ENCODE assay signal across 11 mouse cellular contexts in the genomic region with DNA sequence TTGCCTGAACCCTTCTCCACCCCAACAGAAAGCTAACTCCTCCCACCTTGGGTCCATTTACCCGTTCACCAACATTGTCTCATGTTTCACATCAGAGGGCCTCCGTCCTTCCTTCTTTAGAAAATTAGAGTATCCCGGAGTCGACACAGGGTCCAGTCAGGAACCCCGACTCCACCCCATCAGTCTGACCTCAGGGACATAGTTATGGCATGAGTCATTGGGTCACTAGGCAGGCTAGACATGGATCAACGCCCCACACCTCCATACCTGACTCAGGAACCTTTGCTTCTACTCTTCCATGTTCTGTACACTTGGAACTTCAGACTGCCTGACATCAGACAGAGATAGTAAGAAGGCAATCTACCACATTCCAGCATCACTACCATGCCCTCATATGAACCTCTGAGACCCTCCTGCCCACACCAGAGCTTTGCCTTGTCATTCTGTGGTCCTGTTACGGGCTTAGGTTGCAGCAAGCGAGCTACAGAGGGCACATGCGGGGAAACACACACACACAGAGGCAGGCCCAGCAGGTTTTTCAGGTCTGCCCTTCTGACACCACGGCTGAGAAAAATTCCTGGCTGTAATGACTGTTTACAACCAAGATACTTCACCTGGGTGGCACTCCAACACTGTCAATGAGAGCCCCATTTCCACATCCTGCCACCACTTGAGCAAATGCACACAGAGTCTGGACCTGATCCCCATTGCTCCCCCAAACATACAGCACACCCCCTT. TPM values are rescaled to one million over a fixed set of nuclear protein-coding genes. Genes with fewer than 3 reads are reported as not detected.
DNase-seq lines count a peak whose midpoint lies in the region; ATAC-seq and TF ChIP-seq lines count a peak whose summit lies in the region.
"Had no signal": no experiment of that assay in that cellular context is flagged by ENCODE, and none has a peak within 500 bp of the region (broad histone marks: within the 10 kb centered on the region; RNA-seq: fewer than 3 reads in every experiment).

No protein-coding gene starts in this region.

- H3K4me1 ChIP-seq in intestine, embryonic 16.5 days (ENCODE audit: control insufficient read depth, insufficient read depth, low read length) = no peaks in the 10 kb centered on the region
- peaks cover 16% of the 10 kb centered on the region for H3K4me1 ChIP-seq in liver, embryonic 13.5 days (replicated peaks)
- H3K4me1 ChIP-seq: limb, embryonic 12.5 days had no signal

- H3K4me2 ChIP-seq in intestine, embryonic 16.5 days (ENCODE audit: low read depth, low read length) = 0 out of 2 replicates have a peak overlapping the region, but pooled peaks have one; percentile 12
- H3K4me2 ChIP-seq in liver, embryonic 13.5 days = peak overlapping the region; percentile 4; the same call in 1 of the 2 replicates
- H3K4me2 ChIP-seq in myocyte (ENCODE audit: low read depth) = peak overlapping the region; percentile 63
- H3K4me2 ChIP-seq: heart, embryonic 13.5 days; limb, embryonic 12.5 days had no signal

- no peaks in the 10 kb centered on the region for H3K9me3 ChIP-seq in intestine, embryonic 16.5 days (ENCODE audit: control insufficient read depth, low read length)
- H3K9me3 ChIP-seq in liver, embryonic 13.5 days (replicated peaks) = no peaks in the 10 kb centered on the region
- H3K9me3 ChIP-seq: heart, embryonic 13.5 days; limb, embryonic 12.5 days had no signal

- peak; percentile 78 for ATAC-seq in intestine, embryonic 16.5 days
- peak; percentile 21; the same call in 1 of the 2 replicates for ATAC-seq in liver, embryonic 13.5 days (ENCODE audit: low read depth)
- no peak for ATAC-seq in megakaryocyte progenitor cell, adult 5-6 weeks (replicated peaks; ENCODE audit: poor library complexity)
- ATAC-seq: forebrain, embryonic 14.5 days had no signal

- TF ChIP-seq POLR2A in myocyte (IDR thresholded peaks at IDR 0.05; ENCODE audit: insufficient read length, low read depth) = no peak

- no peak overlapping the region for H3K9ac ChIP-seq in intestine, embryonic 16.5 days (ENCODE audit: low read depth, low read length)
- peak overlapping the region; percentile 9; the same call in 1 of the 2 replicates for H3K9ac ChIP-seq in liver, embryonic 13.5 days
- H3K9ac ChIP-seq: heart, embryonic 13.5 days; limb, embryonic 12.5 days had no signal

- H3K79me2 ChIP-seq in myocyte (ENCODE audit: control insufficient read depth, insufficient read depth) = no peaks in the 10 kb centered on the region

- WGBS in intestine, embryonic 16.5 days = 43% methylated on average over 10 of the region's 10 CpGs
- 57% methylated on average over 10 of the region's 10 CpGs for WGBS in liver, embryonic 13.5 days (ENCODE audit: insufficient replicate concordance)

- H3K4me3 ChIP-seq in intestine, embryonic 16.5 days (ENCODE audit: low read length) = peak overlapping the region; percentile 22; the same call in 1 of the 2 replicates
- no peak overlapping the region for H3K4me3 ChIP-seq in liver, embryonic 13.5 days (replicated peaks)
- H3K4me3 ChIP-seq in myocyte = no peak overlapping the region
- H3K4me3 ChIP-seq: heart, embryonic 13.5 days; layer of hippocampus, adult 2 months; limb, embryonic 12.5 days had no signal

- H3K27ac ChIP-seq in intestine, embryonic 16.5 days (ENCODE audit: low read length) = peak overlapping the region; percentile 70
- peak overlapping the region; percentile 59 for H3K27ac ChIP-seq in liver, embryonic 13.5 days
- H3K27ac ChIP-seq: heart, embryonic 13.5 days; layer of hippocampus, adult 2 months; limb, embryonic 12.5 days had no signal

- H3ac ChIP-seq in myocyte (ENCODE audit: control insufficient read depth, insufficient read length) = no peak overlapping the region

- no peaks in the 10 kb centered on the region for H3K36me3 ChIP-seq in intestine, embryonic 16.5 days (ENCODE audit: control insufficient read depth, insufficient read depth, low read length)
- H3K36me3 ChIP-seq in liver, embryonic 13.5 days = no peaks in the 10 kb centered on the region
- no peaks in the 10 kb centered on the region for H3K36me3 ChIP-seq in myocyte (ENCODE audit: control insufficient read depth, insufficient read depth)
- H3K36me3 ChIP-seq: heart, embryonic 13.5 days had no signal

- DNase-seq in R1 (ENCODE audit: low read depth, low spot score) = peak; percentile 47
- DNase-seq in liver, embryonic 13.5 days = no peak
- DNase-seq in gastrocnemius, postnatal 4 days (ENCODE audit: low spot score in 2 of 2) = no peak
- DNase-seq in layer of hippocampus, adult 9-11 months = no peak

- no peaks in the 10 kb centered on the region for H3K27me3 ChIP-seq in intestine, embryonic 16.5 days (replicated peaks; ENCODE audit: control insufficient read depth, insufficient read depth, low read length)
- H3K27me3 ChIP-seq in liver, embryonic 13.5 days = no peaks in the 10 kb centered on the region
- no peaks in the 10 kb centered on the region for H3K27me3 ChIP-seq in myocyte (ENCODE audit: control insufficient read depth, insufficient read depth, insufficient read length)
- H3K27me3 ChIP-seq: heart, embryonic 13.5 days; limb, embryonic 12.5 days had no signal

TF ChIP-seq in myocyte, 11 proteins besides CTCF, POLR2A, EP300 and RAD21:
- TF ChIP-seq MAX (IDR thresholded peaks at IDR 0.05; ENCODE audit: low read depth) (no peak), SRF (IDR thresholded peaks at IDR 0.05; ENCODE audit: control insufficient read depth, insufficient read length, low read depth) (no peak), POLR2AphosphoS2 (IDR thresholded peaks at IDR 0.05; ENCODE audit: insufficient read length, low read depth) (no peak), MYOD1 (IDR thresholded peaks at IDR 0.05; ENCODE audit: control insufficient read depth in 1 of 3, insufficient read length in 2 of 3, low read depth in 2 of 3) (no peak), CEBPB (IDR thresholded peaks at IDR 0.05; ENCODE audit: insufficient read depth, poor library complexity, severe bottlenecking) (no peak), TCF12 (IDR thresholded peaks at IDR 0.05; ENCODE audit: insufficient read depth, poor library complexity, severe bottlenecking) (no peak), E2F4 (IDR thresholded peaks at IDR 0.05; ENCODE audit: insufficient read depth) (no peak), USF1 (IDR thresholded peaks at IDR 0.05; ENCODE audit: low read depth) (no peak), MYOG (IDR thresholded peaks at IDR 0.05; ENCODE audit: control insufficient read depth in 1 of 3, insufficient read depth in 1 of 3, insufficient read length in 2 of 3, low read depth in 2 of 3) (no peak), REST (IDR thresholded peaks at IDR 0.05; ENCODE audit: insufficient read depth, insufficient read length) (no peak)

RNA-seq across cellular contexts. Expression of a gene that starts 10.5 kb away (rescaled TPM):
- 9.2 and 12.0 TPM in 2 replicates for polyA plus RNA-seq in intestine, embryonic 16.5 days (2015; fragmentation: Nextera tagmentation; extraction: Ambion mirVana)
- 1.7 TPM in 2 replicates for polyA plus RNA-seq in liver, embryonic 13.5 days (2015; fragmentation: Nextera tagmentation; extraction: Ambion mirVana)
- 2.4 TPM for polyA plus RNA-seq in myocyte (2012; fragmentation: generic; extraction: Trizol)
- total RNA-seq in megakaryocyte progenitor cell, adult 5-6 weeks (2015) = 0.88 and 1.2 TPM in 2 replicates
- total RNA-seq in megakaryocyte progenitor cell, adult 5-6 weeks (2017) = 0.33 and 1.1 TPM in 2 replicates
- 1 to 10 TPM; 2.7 to 4.0 TPM for total RNA-seq in gastrocnemius, postnatal 4 days (2021)

RNA-seq across cellular contexts. Expression of a gene that starts 12.0 kb away (rescaled TPM):
- 59.7 and 60.8 TPM in 2 replicates for polyA plus RNA-seq in intestine, embryonic 16.5 days (2015; fragmentation: Nextera tagmentation; extraction: Ambion mirVana)
- polyA plus RNA-seq in liver, embryonic 13.5 days (2015; fragmentation: Nextera tagmentation; extraction: Ambion mirVana) = 8.3 and 9.1 TPM in 2 replicates
- polyA plus RNA-seq in myocyte (2012; fragmentation: generic; extraction: Trizol) = 64.4 TPM
- total RNA-seq in megakaryocyte progenitor cell, adult 5-6 weeks (2015) = 11.1 and 15.3 TPM in 2 replicates
- 3.4 and 4.9 TPM in 2 replicates for total RNA-seq in megakaryocyte progenitor cell, adult 5-6 weeks (2017)
- total RNA-seq in gastrocnemius, postnatal 4 days (2021) = 10 to 100 TPM; 18.5 to 18.7 TPM

RNA-seq across cellular contexts. Expression of a gene that starts 18.2 kb away (rescaled TPM):
- 0.37 TPM in 1 of 2 replicates, not detected in the other for polyA plus RNA-seq in intestine, embryonic 16.5 days (2015; fragmentation: Nextera tagmentation; extraction: Ambion mirVana)
- polyA plus RNA-seq in liver, embryonic 13.5 days (2015; fragmentation: Nextera tagmentation; extraction: Ambion mirVana) = 0.25 TPM in 1 of 2 replicates, not detected in the other
- 0.64 TPM for polyA plus RNA-seq in myocyte (2012; fragmentation: generic; extraction: Trizol)
- 0.59 TPM in 1 of 2 replicates, not detected in the other for total RNA-seq in megakaryocyte progenitor cell, adult 5-6 weeks (2015)
- total RNA-seq in megakaryocyte progenitor cell, adult 5-6 weeks (2017) = not detected in 2 replicates
- total RNA-seq in gastrocnemius, postnatal 4 days (2021) = not detected
- total RNA-seq: layer of hippocampus, adult 2 months had no signal
- polyA plus RNA-seq: forebrain, embryonic 14.5 days; limb, embryonic 12.5 days had no signal

RNA-seq across cellular contexts. Expression of a gene that starts 22.1 kb away (rescaled TPM):
- 19.2 and 21.2 TPM in 2 replicates for polyA plus RNA-seq in intestine, embryonic 16.5 days (2015; fragmentation: Nextera tagmentation; extraction: Ambion mirVana)
- 8.9 and 10.1 TPM in 2 replicates for polyA plus RNA-seq in liver, embryonic 13.5 days (2015; fragmentation: Nextera tagmentation; extraction: Ambion mirVana)
- 31.9 TPM for polyA plus RNA-seq in myocyte (2012; fragmentation: generic; extraction: Trizol)
- 12.2 and 14.6 TPM in 2 replicates for total RNA-seq in megakaryocyte progenitor cell, adult 5-6 weeks (2015)
- 4.6 and 7.1 TPM in 2 replicates for total RNA-seq in megakaryocyte progenitor cell, adult 5-6 weeks (2017)
- total RNA-seq in gastrocnemius, postnatal 4 days (2021) = 10 to 100 TPM; 16.9 to 19.4 TPM

RNA-seq across cellular contexts. Expression of a gene that starts 26.1 kb away (rescaled TPM):
- 25.8 and 26.6 TPM in 2 replicates for polyA plus RNA-seq in intestine, embryonic 16.5 days (2015; fragmentation: Nextera tagmentation; extraction: Ambion mirVana)
- polyA plus RNA-seq in liver, embryonic 13.5 days (2015; fragmentation: Nextera tagmentation; extraction: Ambion mirVana) = 13.3 and 15.2 TPM in 2 replicates
- 38.9 TPM for polyA plus RNA-seq in myocyte (2012; fragmentation: generic; extraction: Trizol)
- total RNA-seq in megakaryocyte progenitor cell, adult 5-6 weeks (2015) = 27.3 and 39.9 TPM in 2 replicates
- total RNA-seq in megakaryocyte progenitor cell, adult 5-6 weeks (2017) = 18.4 and 21.7 TPM in 2 replicates
- total RNA-seq in gastrocnemius, postnatal 4 days (2021) = 10 to 100 TPM; 25.6 to 30.7 TPM

Comparison
In these comparisons a context has a peak if more than half of its experiments do, and no peak if none do; other contexts are left out.
1. H3K4me2 ChIP-seq: peak in every context shown above with its lines; median percentile 63 in myocyte; 12 in intestine, embryonic 16.5 days; 4 in liver, embryonic 13.5 days.